Mouse (Mus musculus): ENCODE measurements around the gene Emc9. TPM values are rescaled to one million over a fixed set of nuclear protein-coding genes. Genes with fewer than 3 reads are reported as not detected.

Emc9 gene
- polyA plus RNA-seq, 1 experiment = 56.3 TPM

Other genes with a start within 250 kb of the Emc9 start
- 17.1 and 17.6 TPM in 2 replicates for gene Dhrs4, start 106.5 kb downstream of the Emc9 start, polyA plus RNA-seq (2012; rRNA removed)
- gene Carmil3, start 94.7 kb downstream of the Emc9 start, polyA plus RNA-seq (2012; rRNA removed) = 69.2 and 72.1 TPM in 2 replicates
- gene Cpne6, start 74.9 kb downstream of the Emc9 start, polyA plus RNA-seq (2012; rRNA removed) = 512 and 532 TPM in 2 replicates
- 0.69 and 0.82 TPM in 2 replicates for gene Nrl, start 60.3 kb downstream of the Emc9 start, polyA plus RNA-seq (2012; rRNA removed)
- 30.5 and 36.9 TPM in 2 replicates for gene Pck2, start 45.0 kb downstream of the Emc9 start, polyA plus RNA-seq (2012; rRNA removed)
- 107 and 128 TPM in 2 replicates for gene Dcaf11, start 25.3 kb downstream of the Emc9 start, polyA plus RNA-seq (2012; rRNA removed)
- gene A730061H03Rik, start 24.9 kb downstream of the Emc9 start, polyA plus RNA-seq (2012; rRNA removed) = 1.3 and 1.7 TPM in 2 replicates
- gene Fitm1, start 9.7 kb downstream of the Emc9 start, polyA plus RNA-seq (2012; rRNA removed) = 0.11 TPM in 1 of 2 replicates, not detected in the other
- gene Psme1, start 7.2 kb downstream of the Emc9 start, polyA plus RNA-seq (2012; rRNA removed) = 62.6 and 82.8 TPM in 2 replicates
- 43.2 and 46.9 TPM in 2 replicates for gene Psme2, start 5.8 kb upstream of the Emc9 start, polyA plus RNA-seq (2012; rRNA removed)
- gene Rnf31, start 6.4 kb upstream of the Emc9 start, polyA plus RNA-seq (2012; rRNA removed) = 24.2 TPM in 2 replicates
- 19.1 and 22.9 TPM in 2 replicates for gene Irf9, start 18.3 kb upstream of the Emc9 start, polyA plus RNA-seq (2012; rRNA removed)
- 17.2 and 22.6 TPM in 2 replicates for gene Rec8, start 32.7 kb upstream of the Emc9 start, polyA plus RNA-seq (2012; rRNA removed)
- gene Ipo4, start 50.7 kb upstream of the Emc9 start, polyA plus RNA-seq (2012; rRNA removed) = 139 and 152 TPM in 2 replicates
- gene Gm49378, start 52.6 kb upstream of the Emc9 start, polyA plus RNA-seq (2012; rRNA removed) = 4.3 and 6.2 TPM in 2 replicates
- 33.0 and 38.5 TPM in 2 replicates for gene Tm9sf1, start 58.5 kb upstream of the Emc9 start, polyA plus RNA-seq (2012; rRNA removed)
- gene Tssk4, start 64.9 kb upstream of the Emc9 start, polyA plus RNA-seq (2012; rRNA removed) = 0.78 and 1.2 TPM in 2 replicates
- gene Mdp1, start 75.2 kb upstream of the Emc9 start, polyA plus RNA-seq (2012; rRNA removed) = 46.0 and 46.7 TPM in 2 replicates
- gene Gmpr2, start 86.6 kb upstream of the Emc9 start, polyA plus RNA-seq (2012; rRNA removed) = 30.6 and 33.0 TPM in 2 replicates
- 351 and 383 TPM in 2 replicates for gene Nedd8, start 86.8 kb upstream of the Emc9 start, polyA plus RNA-seq (2012; rRNA removed)
- 19.2 and 21.7 TPM in 2 replicates for gene Tinf2, start 96.5 kb upstream of the Emc9 start, polyA plus RNA-seq (2012; rRNA removed)
- 0.14 and 0.21 TPM in 2 replicates for gene Tgm1, start 128.6 kb upstream of the Emc9 start, polyA plus RNA-seq (2012; rRNA removed)
- 60.7 and 64.3 TPM in 2 replicates for gene Rabggta, start 137.0 kb upstream of the Emc9 start, polyA plus RNA-seq (2012; rRNA removed)
- 111 and 119 TPM in 2 replicates for gene Dhrs1, start 160.4 kb upstream of the Emc9 start, polyA plus RNA-seq (2012; rRNA removed)
- gene Nop9, start 160.4 kb upstream of the Emc9 start, polyA plus RNA-seq (2012; rRNA removed) = 8.9 and 9.0 TPM in 2 replicates
- gene Cideb, start 173.2 kb upstream of the Emc9 start, polyA plus RNA-seq (2012; rRNA removed) = 15.6 and 18.7 TPM in 2 replicates
- gene Ltb4r2, start 176.1 kb upstream of the Emc9 start, polyA plus RNA-seq (2012; rRNA removed) = 0.18 and 0.19 TPM in 2 replicates
- 0.11 and 0.14 TPM in 2 replicates for gene Ltb4r1, start 180.7 kb upstream of the Emc9 start, polyA plus RNA-seq (2012; rRNA removed)
- gene Adcy4, start 198.8 kb upstream of the Emc9 start, polyA plus RNA-seq (2012; rRNA removed) = 4.0 and 4.3 TPM in 2 replicates
- gene Ripk3, start 203.6 kb upstream of the Emc9 start, polyA plus RNA-seq (2012; rRNA removed) = 0.67 and 0.68 TPM in 2 replicates
- gene Nfatc4, start 237.8 kb upstream of the Emc9 start, polyA plus RNA-seq (2012; rRNA removed) = 1.5 and 2.7 TPM in 2 replicates